In the genomic region with DNA sequence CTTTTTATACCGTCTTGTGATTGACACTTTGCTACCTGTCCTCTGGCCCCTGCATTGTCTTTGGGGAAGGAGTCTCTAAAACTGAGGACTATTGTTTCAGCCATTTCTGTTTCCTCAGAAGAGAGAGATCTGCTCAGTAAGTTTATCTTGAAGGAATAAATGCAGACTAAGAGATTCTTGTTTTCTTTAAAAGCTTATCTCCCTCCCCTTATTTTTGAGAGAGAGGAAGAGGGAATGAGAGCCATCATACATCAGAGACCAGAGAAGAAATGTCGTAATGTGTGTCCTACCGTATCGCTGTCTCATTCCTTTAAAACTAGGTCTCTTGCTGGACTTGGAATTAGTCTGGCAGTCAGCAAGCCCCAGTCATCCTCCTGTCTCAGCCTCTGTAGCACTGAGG, we compare ENCODE assay signal across 13 mouse cellular contexts. TPM values are rescaled to one million over a fixed set of nuclear protein-coding genes. Genes with fewer than 3 reads are reported as not detected.
DNase-seq lines count a peak whose midpoint lies in the region; ATAC-seq and TF ChIP-seq lines count a peak whose summit lies in the region.
"Had no signal": no experiment of that assay in that cellular context is flagged by ENCODE, and none has a peak within 500 bp of the region (broad histone marks: within the 10 kb centered on the region; RNA-seq: fewer than 3 reads in every experiment).

No protein-coding gene starts in this region.

- H3K9me3 ChIP-seq in heart, embryonic 10.5 days: no peaks in the 10 kb centered on the region
- H3K9me3 ChIP-seq in limb, embryonic 13.5 days: no peaks in the 10 kb centered on the region
- H3K9me3 ChIP-seq in limb, embryonic 10.5 days (replicated peaks): no peaks in the 10 kb centered on the region
- H3K9me3 ChIP-seq in embryonic facial prominence, embryonic 14.5 days (ENCODE audit: control insufficient read depth, low read length): no peaks in the 10 kb centered on the region

- no peak for DNase-seq in heart, embryonic 10.5 days (ENCODE audit: low spot score)
- no peak for DNase-seq in heart, adult 9 months (ENCODE audit: low spot score in 2 of 2)
- no peak for DNase-seq in limb, embryonic 10.5 days (ENCODE audit: low spot score)
- DNase-seq in embryonic facial prominence, embryonic 14.5 days (ENCODE audit: low spot score): no peak
- DNase-seq in lung, postnatal 14 days: no peak
- DNase-seq: B cell, adult 2 months; embryo, embryonic 11 days; retina, postnatal 1 day had no signal

- H3K79me2 ChIP-seq in myocyte (ENCODE audit: control insufficient read depth, insufficient read depth): peaks cover 93% of the 10 kb centered on the region

- peaks cover 1% of the 10 kb centered on the region; the same call in 1 of the 2 replicates for H3K36me3 ChIP-seq in heart, embryonic 10.5 days
- H3K36me3 ChIP-seq in limb, embryonic 13.5 days: 0 out of 2 replicates have a peak, but pooled peaks cover 3% of the 10 kb centered on the region
- H3K36me3 ChIP-seq in limb, embryonic 10.5 days: peaks cover 23% of the 10 kb centered on the region
- H3K36me3 ChIP-seq in embryonic facial prominence, embryonic 14.5 days (ENCODE audit: control insufficient read depth, insufficient read depth, low read length): peaks cover 7% of the 10 kb centered on the region; the same call in 1 of the 2 replicates
- H3K36me3 ChIP-seq in myocyte (ENCODE audit: control insufficient read depth, insufficient read depth): no peaks in the 10 kb centered on the region

- H3K27me3 ChIP-seq in heart, embryonic 10.5 days (ENCODE audit: insufficient read depth, poor library complexity, severe bottlenecking): no peaks in the 10 kb centered on the region
- no peaks in the 10 kb centered on the region for H3K27me3 ChIP-seq in limb, embryonic 13.5 days
- H3K27me3 ChIP-seq in limb, embryonic 10.5 days (ENCODE audit: low read depth, poor library complexity, severe bottlenecking): no peaks in the 10 kb centered on the region
- H3K27me3 ChIP-seq in embryonic facial prominence, embryonic 14.5 days (replicated peaks; ENCODE audit: control insufficient read depth, insufficient read depth, low read length): no peaks in the 10 kb centered on the region
- no peaks in the 10 kb centered on the region for H3K27me3 ChIP-seq in myocyte (ENCODE audit: control insufficient read depth, insufficient read depth, insufficient read length)

- peaks cover 57% of the 10 kb centered on the region for H3K4me1 ChIP-seq in heart, embryonic 10.5 days
- peaks cover 35% of the 10 kb centered on the region for H3K4me1 ChIP-seq in limb, embryonic 13.5 days
- H3K4me1 ChIP-seq in limb, embryonic 10.5 days: peaks cover 34% of the 10 kb centered on the region
- peaks cover 32% of the 10 kb centered on the region for H3K4me1 ChIP-seq in embryonic facial prominence, embryonic 14.5 days (ENCODE audit: control insufficient read depth, insufficient read depth, low read length)

- ATAC-seq in limb, embryonic 13.5 days (ENCODE audit: low FRiP score, low read depth): no peak
- no peak for ATAC-seq in embryonic facial prominence, embryonic 14.5 days (ENCODE audit: low read depth)
- ATAC-seq in CD4-positive, CD25-positive, alpha-beta regulatory T cell, adult 4 months: no peak

- peak overlapping the region; percentile 72; the same call in 1 of the 2 replicates for H3K27ac ChIP-seq in heart, embryonic 10.5 days
- no peak overlapping the region for H3K27ac ChIP-seq in limb, embryonic 13.5 days
- no peak overlapping the region for H3K27ac ChIP-seq in limb, embryonic 10.5 days
- peak overlapping the region; percentile 30 for H3K27ac ChIP-seq in embryonic facial prominence, embryonic 14.5 days (replicated peaks; ENCODE audit: low read depth, low read length)

- no peak overlapping the region for H3K4me3 ChIP-seq in heart, embryonic 10.5 days
- H3K4me3 ChIP-seq in limb, embryonic 13.5 days: no peak overlapping the region
- H3K4me3 ChIP-seq in limb, embryonic 10.5 days: no peak overlapping the region
- H3K4me3 ChIP-seq in embryonic facial prominence, embryonic 14.5 days (ENCODE audit: low read depth, low read length): no peak overlapping the region
- H3K4me3 ChIP-seq in myocyte: no peak overlapping the region

- no peak overlapping the region for H3ac ChIP-seq in myocyte (ENCODE audit: control insufficient read depth, insufficient read length)

- no peak for TF ChIP-seq POLR2A in myocyte (IDR thresholded peaks at IDR 0.05; ENCODE audit: insufficient read length, low read depth)

- 0 out of 2 replicates have a peak overlapping the region, but pooled peaks have one; percentile 43 for H3K9ac ChIP-seq in limb, embryonic 13.5 days
- H3K9ac ChIP-seq in embryonic facial prominence, embryonic 14.5 days (ENCODE audit: low read depth, low read length): no peak overlapping the region

- WGBS in heart, embryonic 10.5 days: 60% methylated on average over 4 of the region's 4 CpGs
- 90% methylated on average over 4 of the region's 4 CpGs for WGBS in limb, embryonic 13.5 days
- WGBS in limb, embryonic 10.5 days: 91% methylated on average over 4 of the region's 4 CpGs
- WGBS in embryonic facial prominence, embryonic 14.5 days: 78% methylated on average over 4 of the region's 4 CpGs

- no peak overlapping the region for H3K4me2 ChIP-seq in limb, embryonic 13.5 days (replicated peaks)
- H3K4me2 ChIP-seq in embryonic facial prominence, embryonic 14.5 days (ENCODE audit: low read depth, low read length): peak overlapping the region; percentile 3; the same call in 1 of the 2 replicates
- H3K4me2 ChIP-seq in myocyte (ENCODE audit: low read depth): peak overlapping the region; percentile 92

TF ChIP-seq in myocyte, 11 proteins besides CTCF, POLR2A, EP300 and RAD21:
- TF ChIP-seq CEBPB (IDR thresholded peaks at IDR 0.05; ENCODE audit: insufficient read depth, poor library complexity, severe bottlenecking): no peak
- no peak for TF ChIP-seq E2F4 (IDR thresholded peaks at IDR 0.05; ENCODE audit: insufficient read depth)
- TF ChIP-seq REST (IDR thresholded peaks at IDR 0.05; ENCODE audit: insufficient read depth, insufficient read length): no peak
- TF ChIP-seq MYOD1 (IDR thresholded peaks at IDR 0.05; ENCODE audit: control insufficient read depth in 1 of 3, insufficient read length in 2 of 3, low read depth in 2 of 3): no peak
- no peak for TF ChIP-seq SRF (IDR thresholded peaks at IDR 0.05; ENCODE audit: control insufficient read depth, insufficient read length, low read depth)
- no peak for TF ChIP-seq USF1 (IDR thresholded peaks at IDR 0.05; ENCODE audit: low read depth)

RNA-seq across cellular contexts. Expression of a gene that starts 4.9 kb away (rescaled TPM):
- 470 and 475 TPM in 2 replicates for polyA plus RNA-seq in heart, embryonic 10.5 days (2016; fragmentation: Nextera tagmentation; extraction: Ambion mirVana)
- 384 and 389 TPM in 2 replicates for polyA plus RNA-seq in limb, embryonic 13.5 days (2015; fragmentation: Nextera tagmentation; extraction: Ambion mirVana)
- 355 and 369 TPM in 2 replicates for polyA plus RNA-seq in limb, embryonic 10.5 days (2016; fragmentation: Nextera tagmentation; extraction: Ambion mirVana)
- polyA plus RNA-seq in embryonic facial prominence, embryonic 14.5 days (2014; fragmentation: Nextera tagmentation; extraction: Ambion mirVana): 341 and 347 TPM in 2 replicates
- 214 TPM for polyA plus RNA-seq in myocyte (2012; fragmentation: generic; extraction: Trizol)
- polyA plus RNA-seq in CD4-positive, CD25-positive, alpha-beta regulatory T cell, adult 4 months (2017; shearing (Covaris generic)): 100 to 1,000 TPM; 614 to 635 TPM

RNA-seq across cellular contexts. Expression of a gene that starts 37.5 kb away (rescaled TPM):
- 0.70 and 1.7 TPM in 2 replicates for polyA plus RNA-seq in heart, embryonic 10.5 days (2016; fragmentation: Nextera tagmentation; extraction: Ambion mirVana)
- 0.18 and 0.31 TPM in 2 replicates for polyA plus RNA-seq in limb, embryonic 13.5 days (2015; fragmentation: Nextera tagmentation; extraction: Ambion mirVana)
- 0.26 TPM in 1 of 2 replicates, not detected in the other for polyA plus RNA-seq in limb, embryonic 10.5 days (2016; fragmentation: Nextera tagmentation; extraction: Ambion mirVana)
- polyA plus RNA-seq in embryonic facial prominence, embryonic 14.5 days (2014; fragmentation: Nextera tagmentation; extraction: Ambion mirVana): 0.20 and 0.21 TPM in 2 replicates
- polyA plus RNA-seq in myocyte (2012; fragmentation: generic; extraction: Trizol): 0.14 TPM
- polyA plus RNA-seq in CD4-positive, CD25-positive, alpha-beta regulatory T cell, adult 4 months (2017; shearing (Covaris generic)): 1 to 10 TPM in 1 of 2 experiments, not detected in 1; 1.1 TPM
- polyA plus RNA-seq: midbrain, postnatal 0 days had no signal

RNA-seq across cellular contexts. Expression of a gene that starts 43.7 kb away (rescaled TPM):
- polyA plus RNA-seq in heart, embryonic 10.5 days (2016; fragmentation: Nextera tagmentation; extraction: Ambion mirVana): 224 and 261 TPM in 2 replicates
- polyA plus RNA-seq in limb, embryonic 13.5 days (2015; fragmentation: Nextera tagmentation; extraction: Ambion mirVana): 220 and 232 TPM in 2 replicates
- polyA plus RNA-seq in limb, embryonic 10.5 days (2016; fragmentation: Nextera tagmentation; extraction: Ambion mirVana): 263 and 272 TPM in 2 replicates
- 214 and 224 TPM in 2 replicates for polyA plus RNA-seq in embryonic facial prominence, embryonic 14.5 days (2014; fragmentation: Nextera tagmentation; extraction: Ambion mirVana)
- polyA plus RNA-seq in myocyte (2012; fragmentation: generic; extraction: Trizol): 199 TPM
- polyA plus RNA-seq in CD4-positive, CD25-positive, alpha-beta regulatory T cell, adult 4 months (2017; shearing (Covaris generic)): 100 to 1,000 TPM; 205 to 288 TPM

RNA-seq across cellular contexts. Expression of a gene that starts 43.9 kb away (rescaled TPM):
- 170 and 253 TPM in 2 replicates for polyA plus RNA-seq in heart, embryonic 10.5 days (2016; fragmentation: Nextera tagmentation; extraction: Ambion mirVana)
- 108 and 112 TPM in 2 replicates for polyA plus RNA-seq in limb, embryonic 13.5 days (2015; fragmentation: Nextera tagmentation; extraction: Ambion mirVana)
- 113 and 121 TPM in 2 replicates for polyA plus RNA-seq in limb, embryonic 10.5 days (2016; fragmentation: Nextera tagmentation; extraction: Ambion mirVana)
- polyA plus RNA-seq in embryonic facial prominence, embryonic 14.5 days (2014; fragmentation: Nextera tagmentation; extraction: Ambion mirVana): 119 and 133 TPM in 2 replicates
- polyA plus RNA-seq in myocyte (2012; fragmentation: generic; extraction: Trizol): 93.7 TPM
- 10 to 100 TPM; 78.8 to 83.8 TPM for polyA plus RNA-seq in CD4-positive, CD25-positive, alpha-beta regulatory T cell, adult 4 months (2017; shearing (Covaris generic))

RNA-seq across cellular contexts. Expression of a gene that starts 46.4 kb away (rescaled TPM):
- polyA plus RNA-seq in heart, embryonic 10.5 days (2016; fragmentation: Nextera tagmentation; extraction: Ambion mirVana): not detected in 2 replicates
- not detected in 2 replicates for polyA plus RNA-seq in limb, embryonic 13.5 days (2015; fragmentation: Nextera tagmentation; extraction: Ambion mirVana)
- 0.10 TPM in 1 of 2 replicates, not detected in the other for polyA plus RNA-seq in limb, embryonic 10.5 days (2016; fragmentation: Nextera tagmentation; extraction: Ambion mirVana)
- polyA plus RNA-seq in embryonic facial prominence, embryonic 14.5 days (2014; fragmentation: Nextera tagmentation; extraction: Ambion mirVana): not detected in 2 replicates
- polyA plus RNA-seq in myocyte (2012; fragmentation: generic; extraction: Trizol): not detected
- not detected for polyA plus RNA-seq in CD4-positive, CD25-positive, alpha-beta regulatory T cell, adult 4 months (2017; shearing (Covaris generic))
- polyA plus RNA-seq: liver, adult 2 months; midbrain, postnatal 0 days had no signal

Comparison
In these comparisons a context has a peak if more than half of its experiments do, and no peak if none do; other contexts are left out.
1. H3K27ac ChIP-seq: peak in heart, embryonic 10.5 days (single experiment) and embryonic facial prominence, embryonic 14.5 days (single experiment); none in limb, embryonic 13.5 days (single experiment) and limb, embryonic 10.5 days (single experiment).